Mouse (Mus musculus) MEL (cell line): ENCODE results near the gene Hcrtr1. TPM values are rescaled to one million over a fixed set of nuclear protein-coding genes. Genes with fewer than 3 reads are reported as not detected.

ENCODE experiments used
- DNase-seq: peaks from one replicate; pipeline ENCODE4 v3.0.0; 2011; ENCODE audit warnings: low read depth, low spot score
- H3K27ac ChIP-seq: 2 replicates; pipeline ENCODE4 v1.5.1; 2012; ENCODE audit warnings: low read depth, mild to moderate bottlenecking, control low read depth, low read length, moderate library complexity; ENCODE audit not compliant: control insufficient read depth
- H3K27me3 ChIP-seq, 2 experiments: fragments of 150-350 bp in 1 of 2; sonication (generic) in 1 of 2; 2 replicates each; pipeline ENCODE4 v1.6.1; 2012; ENCODE audit warnings: low read length in 2 of 2, mild to moderate bottlenecking in 2 of 2, improper control_type of control experiment in 1 of 2, moderate library complexity in 1 of 2; ENCODE audit not compliant: insufficient read depth in 2 of 2, control insufficient read depth in 1 of 2
- H3K36me3 ChIP-seq, 2 experiments: 2 replicates each; pipeline ENCODE4 v1.6.1; 2012 to 2014; ENCODE audit warnings: low read length in 2 of 2, improper control_type of control experiment in 1 of 2, inconsistent platforms in 1 of 2, mild to moderate bottlenecking in 1 of 2; ENCODE audit not compliant: insufficient read depth in 2 of 2, control insufficient read depth in 1 of 2
- H3K4me1 ChIP-seq, 2 experiments: fragments of 150-350 bp in 1 of 2; sonication (generic) in 1 of 2; 2 replicates each; pipeline ENCODE4 v1.6.1; 2012; ENCODE audit warnings: low read length in 2 of 2, improper control_type of control experiment in 1 of 2, mild to moderate bottlenecking in 1 of 2; ENCODE audit not compliant: insufficient read depth in 2 of 2, control insufficient read depth in 1 of 2
- H3K4me3 ChIP-seq, 2 experiments: fragments of 150-350 bp in 1 of 2; sonication (generic) in 1 of 2; 2 replicates each; pipeline ENCODE4 v1.5.1; 2012; ENCODE audit warnings: low read depth in 2 of 2, low read length in 2 of 2, mild to moderate bottlenecking in 2 of 2, moderate library complexity in 2 of 2, control low read depth in 1 of 2, improper control_type of control experiment in 1 of 2; ENCODE audit not compliant: control insufficient read depth in 1 of 2, insufficient read depth in 1 of 2
- H3K79me2 ChIP-seq: 2 replicates; pipeline ENCODE4 v1.6.1; 2012; ENCODE audit warnings: mild to moderate bottlenecking, low read length, moderate library complexity; ENCODE audit not compliant: control insufficient read depth, poor library complexity, insufficient read depth
- H3K9ac ChIP-seq: 2 replicates; pipeline ENCODE4 v1.6.1; 2012; ENCODE audit warnings: low read depth, mild to moderate bottlenecking, control low read depth, low read length, moderate library complexity; ENCODE audit not compliant: control insufficient read depth, poor library complexity, severe bottlenecking
- H3K9me3 ChIP-seq: fragments of 150-350 bp; sonication (generic); replicated peaks from 2 replicates; pipeline ENCODE4 v1.6.1; 2012; ENCODE audit warnings: mild to moderate bottlenecking, low read length, improper control_type of control experiment, moderate library complexity; ENCODE audit not compliant: insufficient read depth
- BHLHE40 ChIP-seq: IDR thresholded peaks from 2 replicates; pipeline ENCODE4 v1.6.1; 2012; ENCODE audit warnings: low read depth, mild to moderate bottlenecking, inconsistent platforms, low read length, improper control_type of control experiment, borderline replicate concordance
- CHD1 ChIP-seq: IDR thresholded peaks from 2 replicates; pipeline ENCODE4 v1.6.1; 2012; ENCODE audit warnings: low read depth, mild to moderate bottlenecking, inconsistent platforms, low read length, improper control_type of control experiment
- CHD2 ChIP-seq: IDR thresholded peaks from 2 replicates; pipeline ENCODE4 v1.6.1; 2011; ENCODE audit warnings: low read length, improper control_type of control experiment
- CTCF ChIP-seq, 3 experiments: IDR thresholded peaks in 2 of 3; conservative IDR thresholded peaks in 1 of 3; 2 replicates each; pipeline ENCODE4 v1.5.1; 2011 to 2012; ENCODE audit warnings: low read length in 3 of 3, low read depth in 2 of 3, mild to moderate bottlenecking in 2 of 3, improper control_type of control experiment in 1 of 3, inconsistent platforms in 1 of 3, mixed read lengths in 1 of 3, moderate library complexity in 1 of 3; ENCODE audit not compliant: control insufficient read depth in 1 of 3, insufficient read depth in 1 of 3, poor library complexity in 1 of 3, severe bottlenecking in 1 of 3
- ELF1 ChIP-seq: IDR thresholded peaks from 2 replicates; pipeline ENCODE4 v1.6.1; 2014; ENCODE audit warnings: low read depth, mild to moderate bottlenecking, inconsistent platforms, low read length, improper control_type of control experiment, moderate library complexity
- GABPA ChIP-seq: IDR thresholded peaks from 2 replicates; pipeline ENCODE4 v1.6.1; 2012; ENCODE audit warnings: low read depth, mild to moderate bottlenecking, inconsistent platforms, low read length, improper control_type of control experiment, moderate library complexity
- GATA1 ChIP-seq: IDR thresholded peaks from 2 replicates; pipeline ENCODE4 v1.6.1; 2011; ENCODE audit warnings: low read depth, low read length, improper control_type of control experiment
- KAT2A ChIP-seq: conservative IDR thresholded peaks from 2 replicates; pipeline ENCODE4 v1.6.1; 2012; ENCODE audit warnings: low read depth, low read length, improper control_type of control experiment, inconsistent platforms
- MAFK ChIP-seq: IDR thresholded peaks from 2 replicates; pipeline ENCODE4 v1.6.1; 2011; ENCODE audit warnings: low read depth, mild to moderate bottlenecking, low read length, improper control_type of control experiment, borderline replicate concordance
- MYC ChIP-seq: IDR thresholded peaks from 2 replicates; pipeline ENCODE4 v1.6.1; 2011; ENCODE audit warnings: low read depth, mild to moderate bottlenecking, low read length, improper control_type of control experiment, moderate library complexity
- NELFE ChIP-seq: IDR thresholded peaks from 2 replicates; pipeline ENCODE4 v1.6.1; 2011; ENCODE audit warnings: low read depth, low read length, improper control_type of control experiment
- POLR2AphosphoS2 ChIP-seq: IDR thresholded peaks from 2 replicates; pipeline ENCODE4 v1.6.1; 2011; ENCODE audit warnings: low read length, improper control_type of control experiment
- POLR2AphosphoS5 ChIP-seq: IDR thresholded peaks from 2 replicates; pipeline ENCODE4 v1.6.1; 2012; ENCODE audit warnings: low read depth, borderline replicate concordance, mild to moderate bottlenecking, inconsistent platforms, low read length, moderate library complexity, mixed read lengths
- RAD21 ChIP-seq: IDR thresholded peaks from 2 replicates; pipeline ENCODE4 v1.6.1; 2011; ENCODE audit warnings: mild to moderate bottlenecking, low read depth, low read length, improper control_type of control experiment
- SIN3A ChIP-seq: IDR thresholded peaks from 2 replicates; pipeline ENCODE4 v1.6.1; 2012; ENCODE audit warnings: low read length, improper control_type of control experiment, inconsistent platforms
- USF1 ChIP-seq: IDR thresholded peaks from 2 replicates; pipeline ENCODE4 v1.6.1; 2014; ENCODE audit warnings: low read depth, mild to moderate bottlenecking, inconsistent platforms, low read length, improper control_type of control experiment, moderate library complexity
- USF2 ChIP-seq, 2 experiments: IDR thresholded peaks; 2 replicates each; pipeline ENCODE4 v1.6.1; 2011 to 2012; ENCODE audit warnings: improper control_type of control experiment in 2 of 2, low read length in 2 of 2, borderline replicate concordance in 1 of 2, inconsistent platforms in 1 of 2, low read depth in 1 of 2, mild to moderate bottlenecking in 1 of 2; ENCODE audit not compliant: insufficient read depth in 1 of 2
- ZKSCAN1 ChIP-seq: IDR thresholded peaks from 2 replicates; pipeline ENCODE4 v1.6.1; 2012; ENCODE audit warnings: low read depth, mild to moderate bottlenecking, inconsistent platforms, low read length, improper control_type of control experiment, moderate library complexity
- ZMIZ1 ChIP-seq: IDR thresholded peaks from 2 replicates; pipeline ENCODE4 v1.6.1; 2012; ENCODE audit warnings: low read depth, mild to moderate bottlenecking, inconsistent platforms, low read length, improper control_type of control experiment, moderate library complexity
- ZNF384 ChIP-seq: IDR thresholded peaks from 2 replicates; pipeline ENCODE4 v1.6.1; 2012; ENCODE audit warnings: low read depth, mild to moderate bottlenecking, inconsistent platforms, low read length, improper control_type of control experiment
- polyA plus RNA-seq, 2 experiments: library from polyadenylated mRNA; stranded (reverse) in 1 of 2; unstranded in 1 of 2; fragments of >175 nt in 1 of 2; fragments of >200 nt in 1 of 2; gene quantifications; 2 replicates each; pipeline versions ENCODE4 v1.2.1 to v1.2.4; 2012; ENCODE audit warnings: low replicate concordance in 2 of 2, low read depth in 1 of 2; ENCODE audit not compliant: insufficient read length in 2 of 2, insufficient read depth in 1 of 2, missing spikeins in 1 of 2
- total RNA-seq: library from RNA; depleted of rRNA; stranded (reverse); fragments of 300-350 nt; gene quantifications from 2 replicates; pipeline ENCODE4 v1.2.3, GENCODE M21; 2012

Hcrtr1 gene
- total and polyA plus RNA-seq, 3 experiments, result not detected

DNA sequence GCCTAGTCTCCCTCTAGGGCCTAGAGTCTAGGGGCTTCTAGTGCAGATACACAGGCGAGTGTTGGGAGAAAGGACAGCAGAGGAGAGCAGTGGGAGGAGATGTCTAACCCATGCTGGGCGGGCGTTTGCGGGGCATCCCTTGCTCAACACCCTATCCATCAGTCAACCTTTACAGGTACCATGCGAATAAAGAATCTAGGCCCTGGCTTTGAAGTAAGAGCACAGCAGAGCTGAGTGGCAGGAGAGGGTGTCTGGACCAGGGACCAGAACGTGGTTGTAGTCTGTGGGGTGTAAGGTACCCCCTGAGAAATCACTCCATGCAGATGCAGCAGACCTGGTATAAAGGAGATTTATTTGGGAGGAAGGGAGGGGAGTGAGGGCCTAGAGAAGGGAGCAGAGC lies 25.0 kb upstream of the Hcrtr1 start:
- Histone ChIP-seq H3K4me1 (peaks cover 0 to 9% of the 10 kb centered on the region in 2 experiments; a peak in 2 of 4 replicates), H3K9ac (no peak overlapping the region), H3K27me3 (no peaks in the 10 kb centered on the region; a peak in 1 of 4 replicates)
- no peak for DNase-seq
- TF ChIP-seq ZMIZ1, result no peak
- TF ChIP-seq ZKSCAN1, result no peak
- no peak for TF ChIP-seq MAFK
- TF ChIP-seq CTCF (IDR thresholded peaks at IDR 0.05 in 2 of 3, conservative IDR thresholded peaks at IDR 0.05 in 1 of 3; ENCODE audit: control insufficient read depth in 1 of 3, insufficient read depth in 1 of 3, low read depth in 2 of 3, low read length in 3 of 3, poor library complexity in 1 of 3, severe bottlenecking in 1 of 3), result no peak
- TF ChIP-seq KAT2A, result no peak
- TF ChIP-seq, all 39 proteins: peak for 0
- no peaks in the 10 kb centered on the region for H3K79me2 ChIP-seq
- no peaks in the 10 kb centered on the region for H3K9me3 ChIP-seq
- H3K4me3 ChIP-seq, result no peak overlapping the region
- H3K27ac ChIP-seq, result no peak overlapping the region
- H3K36me3 ChIP-seq, result peaks cover 0 to 4% of the 10 kb centered on the region in 2 experiments; a peak in 2 of 4 replicates

DNA sequence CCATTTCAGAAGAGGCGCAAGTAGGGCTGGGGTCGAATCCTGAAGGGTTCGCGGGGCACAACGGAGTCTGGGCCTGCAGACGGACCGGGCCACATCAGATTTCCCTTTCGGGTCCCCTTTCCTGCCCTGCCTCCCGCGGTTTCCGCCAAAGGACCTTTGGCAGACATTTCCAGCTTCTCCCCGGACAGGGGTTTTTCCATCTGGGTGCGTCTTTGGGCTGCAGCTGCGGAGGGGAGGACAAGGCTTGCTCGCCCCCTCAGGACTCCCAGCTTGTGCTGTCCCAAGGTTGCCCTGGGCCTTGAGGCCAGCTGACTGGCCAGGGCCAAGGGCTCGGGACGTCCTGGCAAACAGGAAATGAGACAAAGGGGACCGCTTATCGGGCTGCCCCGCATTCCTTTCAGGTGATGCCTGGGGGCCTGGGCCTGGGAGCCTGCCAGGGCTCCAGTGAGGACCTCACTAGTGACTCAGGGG lies 24.3 kb upstream of the Hcrtr1 start:
- Histone ChIP-seq H3K9me3 (no peaks in the 10 kb centered on the region), H3K36me3 (0 out of 4 replicates have a peak, but pooled peaks cover 0 to 2% of the 10 kb centered on the region in 2 experiments), H3K9ac (no peak overlapping the region), H3K27ac (no peak overlapping the region), H3K4me1 (peaks cover 0 to 3% of the 10 kb centered on the region in 2 experiments; a peak in 1 of 4 replicates), H3K4me3 (no peak overlapping the region), H3K27me3 (no peaks in the 10 kb centered on the region; a peak in 1 of 4 replicates), H3K79me2 (no peaks in the 10 kb centered on the region)
- TF ChIP-seq POLR2AphosphoS2 (no peak), CTCF (IDR thresholded peaks at IDR 0.05 in 2 of 3, conservative IDR thresholded peaks at IDR 0.05 in 1 of 3; ENCODE audit: control insufficient read depth in 1 of 3, insufficient read depth in 1 of 3, low read depth in 2 of 3, low read length in 3 of 3, poor library complexity in 1 of 3, severe bottlenecking in 1 of 3) (no peak), USF2 (IDR thresholded peaks at IDR 0.05; ENCODE audit: borderline replicate concordance in 1 of 2, insufficient read depth in 1 of 2, low read depth in 1 of 2, low read length in 2 of 2) (no peak), GATA1 (no peak), SIN3A (no peak), MYC (no peak), RAD21 (no peak), ZMIZ1 (no peak), BHLHE40 (no peak), CHD2 (no peak), CHD1 (no peak), ZNF384 (no peak), ELF1 (no peak), NELFE (no peak), GABPA (no peak), USF1 (no peak), POLR2AphosphoS5 (no peak)
- no peak for DNase-seq
